Mouse (Mus musculus) heart, adult 2 months (tissue): ENCODE results near the gene Sema4f.

ENCODE experiments used
- CTCF ChIP-seq: fragments of 200-600 bp; IDR thresholded peaks from 2 replicates; pipeline ENCODE4 v1.8.1; 2022; ENCODE audit warnings: antibody characterized with exemption, mild to moderate bottlenecking, moderate library complexity
- POLR2A ChIP-seq: fragments of 200-500 bp; IDR thresholded peaks from 2 replicates; pipeline ENCODE4 v1.6.1; 2011; ENCODE audit warnings: mild to moderate bottlenecking, low read depth, low read length, control low read depth; ENCODE audit not compliant: insufficient read depth

DNA sequence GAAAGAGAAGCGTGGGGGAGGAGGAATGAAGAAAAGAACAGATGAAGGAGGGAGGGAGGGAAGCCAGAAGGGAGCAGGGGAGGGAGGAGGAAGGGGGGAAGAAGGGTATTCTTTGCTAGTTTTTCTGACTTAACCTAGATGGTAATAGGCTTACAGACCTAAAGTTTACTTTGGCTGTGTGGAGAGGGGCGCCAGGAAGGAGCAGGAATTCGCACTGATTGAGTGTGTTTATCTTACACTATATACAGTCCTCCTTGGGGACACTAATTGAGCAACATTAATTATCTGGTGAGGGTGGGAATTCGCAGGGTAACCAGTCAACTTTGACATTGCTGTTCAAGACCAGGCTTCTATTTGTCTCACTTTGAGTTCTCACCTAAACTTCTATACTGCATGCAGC is 40.8 kb downstream of the Sema4f start:
- TF ChIP-seq POLR2A = no peak
- TF ChIP-seq CTCF = no peak
